Mouse (Mus musculus) testis, adult 10 weeks (tissue): Measurements from ENCODE around the gene Gm4297. TPM values are rescaled to one million over a fixed set of nuclear protein-coding genes. Genes with fewer than 3 reads are reported as not detected.

Experiments
- polyA plus RNA-seq: library from polyadenylated mRNA; stranded (reverse); fragments of 350-450 nt; fragmentation: Illumina TruSeq; extraction: RNeasy Lipid Tissue Mini Kit (QIAGEN cat#74804); gene quantifications from one replicate; pipeline ENCODE4 v1.2.3, GENCODE M21; 2014; ENCODE audit warnings: low read depth, low replicate concordance

The Gm4297 gene
- polyA plus RNA-seq = 1.2 TPM

DNA sequence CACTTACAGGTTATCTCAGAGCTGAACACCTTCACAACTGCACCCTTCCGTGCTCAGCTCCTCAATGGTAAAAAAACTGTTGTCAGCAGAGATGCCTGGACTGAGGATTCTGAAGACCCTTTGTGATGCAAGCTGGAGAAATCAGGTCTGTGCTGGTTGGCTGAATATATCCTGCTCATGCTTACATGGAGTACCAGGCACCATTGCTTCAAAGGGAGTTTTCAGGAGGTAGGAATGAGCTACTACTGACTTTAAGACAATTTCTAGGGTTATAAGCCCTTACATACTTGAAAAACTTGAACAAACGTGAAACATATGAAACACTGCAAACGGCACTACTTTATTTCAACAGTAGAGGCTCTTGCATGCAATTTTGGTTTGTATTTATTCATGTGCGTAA is at the start of gene Gm4297:
Gene Gm4297, minus strand, starts transcription at position 101 of the 400 bp plus-strand sequence.

Other genes starting within 250 kb of the Gm4297 start
- 0.17 TPM for gene Gm5934, start 74.1 kb downstream of the Gm4297 start, polyA plus RNA-seq
- 14.2 TPM for gene Gm5935, start 200.3 kb upstream of the Gm4297 start, polyA plus RNA-seq